ENCODE assay signal across 29 mouse cellular contexts in genomic region chr4:75334496-75334895, GRCm38 (mm10). TPM values are rescaled to one million over a fixed set of nuclear protein-coding genes. Genes with fewer than 3 reads are reported as not detected.
A peak's percentile ranks its signal among the peaks of the same experiment; 100 is the strongest.
DNase-seq lines count a peak whose midpoint lies in the region; ATAC-seq and TF ChIP-seq lines count a peak whose summit lies in the region.
"Had no signal": no experiment of that assay in that cellular context is flagged by ENCODE, and none has a peak within 500 bp of the region (broad histone marks: within the 10 kb centered on the region; RNA-seq: fewer than 3 reads in every experiment).

No protein-coding gene starts in this region.

- no peaks in the 10 kb centered on the region for H3K4me1 ChIP-seq in forebrain, postnatal 0 days (ENCODE audit: insufficient read depth)
- H3K4me1 ChIP-seq: forebrain, embryonic 12.5 days; heart, embryonic 12.5 days; hindbrain, embryonic 13.5 days; liver, embryonic 12.5 days; midbrain, embryonic 13.5 days; neural tube, embryonic 15.5 days had no signal

- no peak overlapping the region for H3K9ac ChIP-seq in forebrain, postnatal 0 days
- H3K9ac ChIP-seq: embryonic facial prominence, embryonic 15.5 days; forebrain, embryonic 12.5 days; heart, embryonic 12.5 days; hindbrain, embryonic 13.5 days; limb, embryonic 13.5 days; liver, embryonic 12.5 days; liver, postnatal 0 days; midbrain, embryonic 13.5 days; neural tube, embryonic 15.5 days had no signal

- no peak for ATAC-seq in forebrain, postnatal 0 days
- ATAC-seq: intestine, embryonic 16.5 days; liver, embryonic 12.5 days; liver, postnatal 0 days; lung, postnatal 0 days; midbrain, embryonic 13.5 days had no signal

- DNase-seq in frontal cortex, adult 2 months (ENCODE audit: extremely low spot score in 1 of 2, low spot score in 1 of 2), result peak; percentile 4 to 18
- DNase-seq in frontal cortex, postnatal 10 days (ENCODE audit: low spot score in 2 of 2), result no peak
- peak; percentile 17 for DNase-seq in Muller cell, postnatal 12 days (ENCODE audit: inconsistent ontology term)
- peak; percentile 4 for DNase-seq in brain, embryonic 18.5 days (ENCODE audit: low read depth, low spot score)
- peak; percentile 46 for DNase-seq in cerebellum, adult 8-10 months
- no peak for DNase-seq in forebrain, postnatal 0 days
- DNase-seq in layer of hippocampus, adult 8-10 months (ENCODE audit: low spot score in 2 of 2), result no peak
- DNase-seq in adrenal gland, adult 8-10 months, result no peak
- DNase-seq: gastrocnemius, adult 2 months; gastrocnemius, postnatal 36 days; heart, adult 2 months; heart, postnatal 4 days; kidney, adult 8-10 months; kidney, postnatal 10 days; layer of hippocampus, adult 9-11 months; liver, postnatal 0 days; retina, postnatal 1 day; thymus, postnatal 4 days had no signal

- TF ChIP-seq CTCF in forebrain, postnatal 0 days (IDR thresholded peaks at IDR 0.05; ENCODE audit: low read depth), result no peak

- H3K27ac ChIP-seq in forebrain, postnatal 0 days (ENCODE audit: low read depth, low read length), result no peak overlapping the region
- H3K27ac ChIP-seq: embryonic facial prominence, embryonic 15.5 days; forebrain, embryonic 12.5 days; gastrocnemius, adult 2 months; heart, adult 2 months; hindbrain, embryonic 13.5 days; limb, embryonic 13.5 days; liver, embryonic 12.5 days; macrophage; midbrain, embryonic 13.5 days; neural tube, embryonic 15.5 days had no signal

- 71% methylated on average over 2 of the region's 2 CpGs for WGBS in forebrain, postnatal 0 days

- H3K27me3 ChIP-seq in forebrain, postnatal 0 days (ENCODE audit: insufficient read depth, low read length), result no peaks in the 10 kb centered on the region
- H3K27me3 ChIP-seq: embryonic facial prominence, embryonic 15.5 days; forebrain, embryonic 12.5 days; heart, embryonic 12.5 days; hindbrain, embryonic 13.5 days; limb, embryonic 13.5 days; liver, embryonic 12.5 days; midbrain, embryonic 13.5 days; neural tube, embryonic 15.5 days had no signal

- H3K4me2 ChIP-seq in forebrain, postnatal 0 days (ENCODE audit: low read depth), result no peak overlapping the region
- H3K4me2 ChIP-seq: embryonic facial prominence, embryonic 15.5 days; forebrain, embryonic 12.5 days; heart, embryonic 12.5 days; hindbrain, embryonic 13.5 days; limb, embryonic 13.5 days; liver, embryonic 12.5 days; midbrain, embryonic 13.5 days; neural tube, embryonic 15.5 days had no signal

- no peaks in the 10 kb centered on the region for H3K9me3 ChIP-seq in forebrain, postnatal 0 days (ENCODE audit: low read length)
- H3K9me3 ChIP-seq: embryonic facial prominence, embryonic 15.5 days; forebrain, embryonic 12.5 days; heart, embryonic 12.5 days; hindbrain, embryonic 13.5 days; limb, embryonic 13.5 days; liver, embryonic 12.5 days; midbrain, embryonic 13.5 days; neural tube, embryonic 15.5 days had no signal

- H3K36me3 ChIP-seq in forebrain, postnatal 0 days (ENCODE audit: insufficient read depth), result no peaks in the 10 kb centered on the region
- H3K36me3 ChIP-seq: embryonic facial prominence, embryonic 15.5 days; forebrain, embryonic 12.5 days; heart, embryonic 12.5 days; hindbrain, embryonic 13.5 days; limb, embryonic 13.5 days; liver, embryonic 12.5 days; midbrain, embryonic 13.5 days; neural tube, embryonic 15.5 days had no signal

- H3K4me3 ChIP-seq in forebrain, postnatal 0 days (ENCODE audit: low read depth, low read length), result no peak overlapping the region
- H3K4me3 ChIP-seq: embryonic facial prominence, embryonic 15.5 days; forebrain, embryonic 12.5 days; gastrocnemius, adult 2 months; heart, adult 2 months; heart, embryonic 12.5 days; hindbrain, embryonic 13.5 days; limb, embryonic 13.5 days; liver, embryonic 12.5 days; midbrain, embryonic 13.5 days; neural tube, embryonic 15.5 days had no signal

RNA-seq across cellular contexts. Expression of gene Dmac1, which starts 56.4 kb away (rescaled TPM):
- polyA plus RNA-seq in frontal cortex, adult 2 months (2012; rRNA removed), result 42.3 and 48.9 TPM in 2 replicates
- 48.9 and 63.5 TPM in 2 replicates for total RNA-seq in forebrain, postnatal 0 days (2014; rRNA removed)
- polyA plus RNA-seq in forebrain, postnatal 0 days (2015; fragmentation: Nextera tagmentation; extraction: Ambion mirVana), result 93.2 and 102 TPM in 2 replicates
- total RNA-seq in layer of hippocampus, adult 8-10 months (2022), result 10 to 100 TPM; 42.1 to 47.3 (median 43.0) TPM
- 10 to 100 TPM; 40.9 to 59.7 (median 49.2) TPM for total RNA-seq in adrenal gland, adult 8-10 months (2022)

Comparison
In these comparisons a context has a peak if more than half of its experiments do, and no peak if none do; other contexts are left out.
1. DNase-seq: peak in frontal cortex, adult 2 months (2 of 2), Muller cell, postnatal 12 days (single experiment), brain, embryonic 18.5 days (single experiment) and cerebellum, adult 8-10 months (single experiment); none in frontal cortex, postnatal 10 days (0 of 2), forebrain, postnatal 0 days (single experiment), layer of hippocampus, adult 8-10 months (0 of 2) and adrenal gland, adult 8-10 months (single experiment).